Mouse (Mus musculus): ENCODE measurements around the gene Rsrp1.

Gene Rsrp1

GRCm38 (mm10) chr4:134956328-134956727 lies 32.9 kb downstream of the Rsrp1 start:
- in situ Hi-C loops (cut with MboI; ENCODE audit: low sequenced_read_pairs): no loop called here

GRCm38 (mm10) chr4:134963021-134963776 lies 39.8 kb downstream of the Rsrp1 start:
- in situ Hi-C loops (cut with MboI; ENCODE audit: low sequenced_read_pairs): no loop called here

- in situ Hi-C loops (cut with MboI; ENCODE audit: low sequenced_read_pairs): no loop called here
Observed at GRCm38 (mm10) chr4:134967887-134968604, 44.7 kb downstream of the Rsrp1 start.

GRCm38 (mm10) chr4:134968605-134968976 lies 45.2 kb downstream of the Rsrp1 start:
- in situ Hi-C loops (cut with MboI; ENCODE audit: low sequenced_read_pairs): no loop called here

- in situ Hi-C loops (cut with MboI; ENCODE audit: low sequenced_read_pairs): no loop called here
Observed at GRCm38 (mm10) chr4:134975261-134975928, 52.0 kb downstream of the Rsrp1 start.

GRCm38 (mm10) chr4:134975929-134976308 lies 52.5 kb downstream of the Rsrp1 start:
- in situ Hi-C loops (cut with MboI; ENCODE audit: low sequenced_read_pairs): no loop called here

Measured in CH12F3 (cell line).